35 mouse cellular contexts compared by ENCODE assay signal in genomic region chr14:27158782-27159181, GRCm38 (mm10).
"Had no signal": no experiment of that assay in that cellular context is flagged by ENCODE, and none has a peak within 500 bp of the region (broad histone marks: within the 10 kb centered on the region; RNA-seq: fewer than 3 reads in every experiment).

No protein-coding gene starts in this region.

- H3K4me3 ChIP-seq: heart, embryonic 12.5 days; heart, embryonic 13.5 days; heart, embryonic 15.5 days; hindbrain, embryonic 10.5 days; hindbrain, embryonic 12.5 days; hindbrain, embryonic 13.5 days; hindbrain, embryonic 15.5 days; intestine, embryonic 15.5 days; kidney, embryonic 15.5 days; layer of hippocampus, adult 2 months; left cerebral cortex, adult 2 months had no signal

- H3K4me1 ChIP-seq: hindbrain, embryonic 10.5 days; hindbrain, embryonic 12.5 days; hindbrain, embryonic 13.5 days; hindbrain, embryonic 15.5 days; intestine, embryonic 15.5 days; kidney, embryonic 15.5 days had no signal

- H3K9me3 ChIP-seq: heart, embryonic 12.5 days; heart, embryonic 13.5 days; heart, embryonic 15.5 days; hindbrain, embryonic 10.5 days; hindbrain, embryonic 12.5 days; hindbrain, embryonic 13.5 days; hindbrain, embryonic 15.5 days; intestine, embryonic 15.5 days; kidney, embryonic 15.5 days had no signal

- H3K4me2 ChIP-seq: heart, embryonic 11.5 days; heart, embryonic 12.5 days; heart, embryonic 13.5 days; heart, embryonic 15.5 days; hindbrain, embryonic 12.5 days; hindbrain, embryonic 13.5 days; hindbrain, embryonic 14.5 days; hindbrain, embryonic 15.5 days; intestine, embryonic 15.5 days; kidney, embryonic 15.5 days had no signal

- ATAC-seq: hindbrain, embryonic 16.5 days; hindbrain, postnatal 0 days; inflammation-experienced regulatory T-cells, adult 6 months; intestine, embryonic 15.5 days; intestine, embryonic 16.5 days; intestine, postnatal 0 days had no signal

- H3K27me3 ChIP-seq: hindbrain, embryonic 12.5 days; hindbrain, embryonic 13.5 days; hindbrain, embryonic 15.5 days; intestine, embryonic 15.5 days; kidney, embryonic 15.5 days had no signal

- H3K27ac ChIP-seq: heart, embryonic 15.5 days; hindbrain, embryonic 10.5 days; hindbrain, embryonic 12.5 days; hindbrain, embryonic 13.5 days; hindbrain, embryonic 14.5 days; hindbrain, embryonic 15.5 days; hindbrain, postnatal 0 days; intestine, embryonic 15.5 days; kidney, embryonic 15.5 days; kidney, postnatal 0 days; layer of hippocampus, adult 2 months; left cerebral cortex, adult 2 months had no signal

- H3K9ac ChIP-seq: heart, embryonic 12.5 days; heart, embryonic 13.5 days; heart, embryonic 15.5 days; hindbrain, embryonic 12.5 days; hindbrain, embryonic 13.5 days; hindbrain, embryonic 14.5 days; hindbrain, embryonic 15.5 days; intestine, embryonic 15.5 days; kidney, embryonic 15.5 days had no signal

- DNase-seq: heart, postnatal 10 days; heart, postnatal 14 days; heart, postnatal 36 days; heart, postnatal 4 days; kidney, adult 11 months; kidney, adult 18-20 months; kidney, adult 2 months; kidney, adult 8-10 months; kidney, adult 9 months; kidney, postnatal 10 days; kidney, postnatal 14 days; kidney, postnatal 25 days; kidney, postnatal 36 days; kidney, postnatal 4 days; layer of hippocampus, adult 9-11 months; layer of hippocampus, postnatal 36 days had no signal

- H3K36me3 ChIP-seq: heart, embryonic 12.5 days; heart, embryonic 13.5 days; heart, embryonic 15.5 days; hindbrain, embryonic 10.5 days; hindbrain, embryonic 12.5 days; hindbrain, embryonic 13.5 days; hindbrain, embryonic 15.5 days; intestine, embryonic 15.5 days; kidney, embryonic 15.5 days had no signal
